Mouse (Mus musculus) hindbrain, embryonic 13.5 days (tissue): ENCODE measurements at regions not wholly inside any gene's neighbourhood (a gene's known extent, or its start where the extent isn't known, plus 50 kb on each side); places are given as distances from the start of the nearest gene placed in this dataset.

Source experiments
- ATAC-seq: fragments of 200-750 bp; cut with Nextera tagmentation; 2 replicates; pipeline ENCODE4 v1.8.0; 2017; ENCODE audit warnings: moderate TSS enrichment; ENCODE audit not compliant: low FRiP score
- H3K27ac ChIP-seq: fragments of 300-500 bp; sonication (generic); 2 replicates; pipeline ENCODE4 v1.5.1; 2015; ENCODE audit warnings: inconsistent platforms, mild to moderate bottlenecking, moderate library complexity
- H3K27me3 ChIP-seq: fragments of 300-500 bp; sonication (generic); 2 replicates; pipeline ENCODE4 v1.6.1; 2015; ENCODE audit warnings: mild to moderate bottlenecking, inconsistent platforms
- H3K36me3 ChIP-seq: fragments of 300-500 bp; sonication (generic); 2 replicates; pipeline ENCODE4 v1.6.1; 2015; ENCODE audit warnings: mild to moderate bottlenecking, inconsistent platforms
- H3K4me1 ChIP-seq: fragments of 300-500 bp; sonication (generic); replicated peaks from 2 replicates; pipeline ENCODE4 v1.6.1; 2015; ENCODE audit warnings: inconsistent platforms
- H3K4me2 ChIP-seq: fragments of 300-500 bp; sonication (generic); 2 replicates; pipeline ENCODE4 v1.6.1; 2015; ENCODE audit warnings: inconsistent platforms, mild to moderate bottlenecking, moderate library complexity
- H3K4me3 ChIP-seq: fragments of 300-500 bp; sonication (generic); 2 replicates; pipeline ENCODE4 v1.5.1; 2015; ENCODE audit warnings: mild to moderate bottlenecking, inconsistent platforms
- H3K9ac ChIP-seq: fragments of 300-500 bp; sonication (generic); 2 replicates; pipeline ENCODE4 v1.6.1; 2015; ENCODE audit warnings: mild to moderate bottlenecking, inconsistent platforms
- H3K9me3 ChIP-seq: fragments of 300-500 bp; sonication (generic); 2 replicates; pipeline ENCODE4 v1.6.1; 2016; ENCODE audit warnings: inconsistent platforms
- WGBS: fragments of 180-500 bp; shearing (Covaris S2); methylation state at CpG from one replicate; pipeline ENCODE4 v1.1.7; 2015; 5-methylcytosine and 5-hydroxymethylcytosine counted together

DNA sequence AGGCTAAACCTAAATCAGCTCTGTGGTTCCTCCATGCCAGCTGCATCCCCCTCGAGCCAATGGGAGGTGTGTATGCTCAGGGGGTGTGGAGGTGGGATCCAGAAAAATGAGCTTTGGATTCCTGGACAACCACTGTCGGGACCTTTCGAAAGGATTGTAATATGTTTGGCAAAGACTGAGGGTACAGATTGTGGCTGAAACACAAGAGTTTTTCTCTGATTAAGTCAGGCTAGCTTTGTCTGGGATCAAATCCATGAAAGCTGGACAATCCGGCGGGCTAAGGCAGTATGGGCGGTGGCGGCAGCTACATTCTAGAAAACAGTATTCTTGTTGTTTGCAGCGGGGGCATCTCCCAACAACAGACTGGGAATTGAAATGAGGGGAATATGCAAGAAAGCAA is 93.2 kb downstream of the 2410131K14Rik start:
- Histone ChIP-seq H3K4me3 (no peak overlapping the region), H3K4me1 (0 out of 2 replicates have a peak, but pooled peaks cover under 1% of the 10 kb centered on the region), H3K27ac (no peak overlapping the region), H3K9me3 (no peaks in the 10 kb centered on the region), H3K27me3 (0 out of 2 replicates have a peak, but pooled peaks cover under 1% of the 10 kb centered on the region), H3K4me2 (no peak overlapping the region), H3K36me3 (no peaks in the 10 kb centered on the region), H3K9ac (no peak overlapping the region)
- WGBS, result 91% methylated on average over 8 of the region's 8 CpGs
- no peak for ATAC-seq

DNA sequence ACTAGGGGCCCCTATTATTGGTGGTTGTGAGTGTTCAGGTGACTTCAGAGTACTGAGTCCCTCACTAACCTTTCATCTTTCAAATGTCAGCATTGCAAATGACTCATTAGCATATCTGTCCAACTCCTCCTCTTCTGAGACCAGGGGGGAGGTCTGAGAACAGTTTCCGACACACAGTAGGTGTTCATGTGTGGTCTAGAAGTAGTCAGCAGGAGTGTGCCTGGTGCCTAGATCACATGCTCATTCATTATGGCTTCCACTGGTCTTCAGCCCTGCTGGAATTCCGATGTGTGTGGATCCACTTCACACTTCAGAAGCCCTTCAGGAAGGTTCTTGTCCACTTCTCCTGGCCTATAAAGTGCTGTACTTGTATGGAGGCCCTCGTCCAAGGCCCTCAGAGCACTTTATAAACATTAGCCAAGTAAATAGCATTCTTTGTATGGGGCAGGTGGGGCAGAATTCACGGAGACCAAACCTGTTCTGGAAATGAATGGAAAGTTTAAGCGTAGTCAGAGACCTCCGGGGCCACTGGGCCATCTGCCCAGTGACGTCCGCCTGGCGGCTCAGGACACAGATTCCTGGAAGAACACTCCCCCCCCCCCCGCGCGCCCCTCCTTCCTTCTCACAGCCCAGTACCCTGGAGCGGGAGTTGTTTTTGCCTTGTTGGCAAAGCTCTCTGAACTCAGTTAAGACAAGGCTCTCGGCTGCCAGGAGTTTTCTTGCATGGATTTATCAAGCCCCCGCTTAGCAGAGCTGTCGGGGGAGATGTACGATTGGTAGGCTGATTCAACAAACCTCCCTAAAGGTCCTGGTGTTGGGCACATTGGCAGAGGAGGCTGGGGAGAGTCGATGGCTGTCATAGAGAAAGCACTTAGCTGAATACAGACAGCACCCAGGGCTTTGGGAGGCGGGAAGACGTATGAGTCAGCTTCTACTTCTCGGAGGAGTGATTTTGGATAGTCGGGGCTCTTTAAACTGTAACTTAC is 94.9 kb downstream of the 2410131K14Rik start:
- Histone ChIP-seq H3K27me3 (no peaks in the 10 kb centered on the region), H3K9ac (no peak overlapping the region), H3K36me3 (no peaks in the 10 kb centered on the region), H3K4me2 (no peak overlapping the region), H3K9me3 (no peaks in the 10 kb centered on the region), H3K27ac (no peak overlapping the region), H3K4me1 (peaks cover 18% of the 10 kb centered on the region), H3K4me3 (no peak overlapping the region)
- 57% methylated on average over 22 of the region's 22 CpGs for WGBS
- no peak for ATAC-seq

GRCm38 (mm10) chr5:118343444-118344320 is 98.7 kb downstream of the 2410131K14Rik start:
- no peaks in the 10 kb centered on the region for H3K27me3 ChIP-seq
- no peaks in the 10 kb centered on the region for H3K36me3 ChIP-seq
- no peak overlapping the region; the same call in 1 of the 2 replicates for H3K27ac ChIP-seq
- no peak overlapping the region for H3K4me3 ChIP-seq
- H3K9me3 ChIP-seq, result no peaks in the 10 kb centered on the region
- peak overlapping the region; percentile 56 for H3K9ac ChIP-seq
- 18% methylated on average over 19 of the region's 19 CpGs for WGBS
- peaks cover 21% of the 10 kb centered on the region for H3K4me1 ChIP-seq
- ATAC-seq, result no peak
- 0 out of 2 replicates have a peak overlapping the region, but pooled peaks have one; percentile 8 for H3K4me2 ChIP-seq

DNA sequence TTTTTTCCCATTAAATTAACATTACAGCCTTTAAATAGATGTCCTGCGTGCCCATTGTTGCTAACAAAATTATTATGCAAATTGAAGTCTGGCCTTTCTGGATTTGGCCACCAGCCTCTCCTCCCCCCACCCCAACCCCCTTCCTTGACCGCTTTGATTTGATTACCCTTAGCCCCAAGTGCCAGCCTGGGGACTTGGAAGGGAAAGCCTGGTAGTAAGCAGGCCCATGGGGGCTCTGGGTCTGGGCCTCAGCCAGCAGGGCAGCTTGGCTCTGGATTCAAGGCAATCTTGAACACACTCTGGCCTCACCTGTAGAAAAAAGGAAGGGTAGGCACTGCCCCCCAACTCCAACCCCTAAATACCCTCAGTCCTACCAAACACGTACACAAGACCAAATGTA is 100.2 kb downstream of the 2410131K14Rik start:
- Histone ChIP-seq H3K9me3 (no peaks in the 10 kb centered on the region), H3K9ac (no peak overlapping the region), H3K4me1 (peaks cover 21% of the 10 kb centered on the region), H3K4me2 (no peak overlapping the region), H3K27me3 (no peaks in the 10 kb centered on the region), H3K4me3 (no peak overlapping the region), H3K36me3 (no peaks in the 10 kb centered on the region), H3K27ac (no peak overlapping the region)
- ATAC-seq, result no peak
- 41% methylated on average over 3 of the region's 3 CpGs for WGBS

DNA sequence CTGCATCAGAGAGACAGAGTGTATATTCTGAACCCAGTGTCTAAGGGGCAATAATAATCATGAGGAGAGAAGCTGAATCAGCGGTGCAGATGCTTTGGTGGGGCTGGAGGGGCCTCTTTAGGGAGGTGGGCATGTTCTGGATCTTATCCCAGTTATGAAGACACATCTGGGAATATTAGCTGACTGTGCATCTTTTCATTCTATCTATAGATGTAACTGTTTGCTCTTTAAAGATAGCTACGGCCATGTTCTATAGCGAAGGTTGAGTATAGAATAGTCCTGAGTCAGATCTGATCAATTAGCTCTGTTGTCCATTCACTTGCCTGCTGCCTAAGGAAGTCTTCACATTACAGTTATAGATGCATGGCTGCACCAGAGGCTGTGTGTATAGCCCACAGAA is 104.0 kb downstream of the 2410131K14Rik start:
- Histone ChIP-seq H3K36me3 (no peaks in the 10 kb centered on the region), H3K9ac (no peak overlapping the region), H3K27me3 (no peaks in the 10 kb centered on the region), H3K4me2 (no peak overlapping the region), H3K4me3 (no peak overlapping the region), H3K4me1 (peaks cover 17% of the 10 kb centered on the region), H3K9me3 (0 out of 2 replicates have a peak, but pooled peaks cover 3% of the 10 kb centered on the region), H3K27ac (no peak overlapping the region)
- WGBS, result 94% methylated on average over 3 of the region's 3 CpGs
- no peak for ATAC-seq

DNA sequence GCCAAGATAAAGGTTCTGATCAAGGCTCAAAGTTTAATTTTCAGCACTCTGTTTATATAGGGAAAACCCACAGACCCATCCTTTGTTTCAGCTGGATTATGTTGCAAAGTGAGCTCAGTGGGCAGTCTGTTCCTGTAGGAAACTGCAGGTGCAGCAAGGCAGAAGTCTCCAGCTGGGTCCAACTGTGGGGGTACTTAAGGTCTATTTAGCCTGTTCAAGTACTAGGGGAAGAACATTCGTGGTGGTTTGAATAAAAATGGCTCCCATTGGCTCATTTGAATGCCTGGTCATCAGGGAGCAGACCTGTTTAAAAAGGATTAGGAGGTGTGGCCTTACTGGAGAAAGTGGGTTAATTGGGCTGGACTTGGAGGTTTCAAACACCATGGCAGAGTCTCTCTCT is 106.3 kb downstream of the 2410131K14Rik start:
- WGBS, result 33% methylated on average over 1 of the region's 1 CpGs
- no peak overlapping the region for H3K4me3 ChIP-seq
- H3K4me2 ChIP-seq, result no peak overlapping the region
- no peaks in the 10 kb centered on the region for H3K36me3 ChIP-seq
- no peak for ATAC-seq
- H3K27ac ChIP-seq, result no peak overlapping the region
- H3K27me3 ChIP-seq, result no peaks in the 10 kb centered on the region
- H3K9me3 ChIP-seq, result 0 out of 2 replicates have a peak, but pooled peaks cover 3% of the 10 kb centered on the region
- H3K9ac ChIP-seq, result no peak overlapping the region
- peaks cover 22% of the 10 kb centered on the region for H3K4me1 ChIP-seq

- Histone ChIP-seq H3K4me2 (no peak overlapping the region), H3K4me3 (no peak overlapping the region), H3K9ac (no peak overlapping the region), H3K36me3 (no peaks in the 10 kb centered on the region), H3K27me3 (no peaks in the 10 kb centered on the region), H3K4me1 (peaks cover 23% of the 10 kb centered on the region), H3K9me3 (0 out of 2 replicates have a peak, but pooled peaks cover 3% of the 10 kb centered on the region), H3K27ac (no peak overlapping the region)
- WGBS, result 90% methylated on average over 4 of the region's 4 CpGs
- ATAC-seq, result no peak
These were observed 107.1 kb downstream of the 2410131K14Rik start for GRCm38 (mm10) chr5:118352142-118352541.

DNA sequence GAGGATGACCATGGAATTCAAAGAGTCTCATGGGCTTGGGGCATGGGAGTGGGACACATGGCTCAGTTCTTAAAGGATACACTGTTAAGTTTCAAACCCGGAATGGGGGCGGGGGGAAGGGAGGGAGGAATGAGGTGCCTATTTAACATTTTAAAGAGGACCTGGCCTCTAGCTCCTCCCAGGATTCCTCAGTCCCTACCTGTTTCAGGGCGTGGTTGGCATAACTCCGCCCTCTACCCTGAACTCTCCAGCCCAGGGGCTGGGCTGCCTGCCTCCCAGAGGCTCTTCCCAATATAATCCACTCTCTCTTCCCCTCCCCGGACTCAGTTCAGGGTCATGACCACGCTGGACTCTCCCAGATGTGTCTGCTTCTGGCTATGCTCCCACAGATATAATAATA is 108.0 kb downstream of the 2410131K14Rik start:
- no peaks in the 10 kb centered on the region for H3K27me3 ChIP-seq
- H3K4me3 ChIP-seq, result no peak overlapping the region
- H3K9ac ChIP-seq, result no peak overlapping the region
- no peak for ATAC-seq
- 0 out of 2 replicates have a peak, but pooled peaks cover 3% of the 10 kb centered on the region for H3K9me3 ChIP-seq
- no peaks in the 10 kb centered on the region for H3K36me3 ChIP-seq
- 54% methylated on average over 6 of the region's 6 CpGs for WGBS
- H3K4me2 ChIP-seq, result no peak overlapping the region
- H3K4me1 ChIP-seq, result peaks cover 23% of the 10 kb centered on the region
- H3K27ac ChIP-seq, result no peak overlapping the region

- Histone ChIP-seq H3K4me3 (no peak overlapping the region), H3K4me1 (peaks cover 23% of the 10 kb centered on the region), H3K9ac (no peak overlapping the region), H3K36me3 (no peaks in the 10 kb centered on the region), H3K27ac (no peak overlapping the region), H3K4me2 (no peak overlapping the region), H3K9me3 (0 out of 2 replicates have a peak, but pooled peaks cover 3% of the 10 kb centered on the region), H3K27me3 (no peaks in the 10 kb centered on the region)
- no peak for ATAC-seq
- WGBS, result 27% methylated on average over 9 of the region's 9 CpGs
These were observed 108.7 kb downstream of the 2410131K14Rik start for GRCm38 (mm10) chr5:118353689-118354088.

DNA sequence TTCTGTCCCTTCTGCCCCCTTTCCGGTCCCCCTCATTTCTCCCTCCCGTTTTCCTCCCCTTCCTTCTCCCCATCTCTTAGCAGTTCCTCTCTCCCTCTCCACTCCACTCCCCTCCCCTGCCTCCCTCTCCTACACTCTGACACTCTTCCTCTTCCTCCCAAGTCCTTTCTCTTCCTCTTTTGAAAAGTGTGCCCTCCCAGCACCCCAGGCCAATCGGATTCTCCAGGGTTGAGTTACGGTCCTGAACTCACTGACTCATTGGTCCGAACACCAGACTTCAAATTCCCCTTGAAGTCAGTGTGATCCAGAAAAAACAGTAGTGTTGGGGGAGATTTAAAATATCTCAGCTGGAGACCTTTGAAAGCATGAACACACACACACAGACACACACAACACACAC is 109.1 kb downstream of the 2410131K14Rik start:
- Histone ChIP-seq H3K4me2 (no peak overlapping the region), H3K9me3 (0 out of 2 replicates have a peak, but pooled peaks cover 3% of the 10 kb centered on the region), H3K27me3 (no peaks in the 10 kb centered on the region), H3K27ac (no peak overlapping the region), H3K4me1 (peaks cover 23% of the 10 kb centered on the region), H3K4me3 (no peak overlapping the region), H3K36me3 (no peaks in the 10 kb centered on the region), H3K9ac (no peak overlapping the region)
- WGBS, result 34% methylated on average over 5 of the region's 5 CpGs
- no peak for ATAC-seq

DNA sequence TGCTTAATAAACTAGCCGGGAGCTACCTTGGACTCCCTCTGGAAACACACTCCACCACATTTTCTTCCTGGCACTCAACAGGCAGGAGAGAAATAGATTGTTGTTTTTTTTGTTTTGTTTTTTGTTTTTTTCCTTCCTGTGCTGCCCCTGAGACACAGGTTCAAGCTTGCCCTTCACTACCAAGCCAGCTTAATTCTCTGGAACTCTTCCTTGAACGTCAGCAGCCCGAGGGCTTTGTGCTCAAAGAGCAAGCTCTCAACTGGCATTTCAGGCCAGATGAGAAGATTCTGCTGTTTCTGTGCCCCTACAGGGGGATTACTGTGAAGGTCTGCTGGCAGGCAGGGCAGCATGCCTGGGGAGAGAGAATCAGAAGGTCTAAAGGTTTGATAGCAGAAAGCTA is 109.8 kb downstream of the 2410131K14Rik start:
- H3K27me3 ChIP-seq, result no peaks in the 10 kb centered on the region
- ATAC-seq, result no peak
- 42% methylated on average over 3 of the region's 3 CpGs for WGBS

GRCm38 (mm10) chr5:118355287-118355686 is 110.3 kb downstream of the 2410131K14Rik start:
- 0 out of 2 replicates have a peak, but pooled peaks cover 3% of the 10 kb centered on the region for H3K9me3 ChIP-seq
- 0 out of 2 replicates have a peak overlapping the region, but pooled peaks have one; percentile 5 for H3K27ac ChIP-seq
- H3K9ac ChIP-seq, result no peak overlapping the region
- no peaks in the 10 kb centered on the region for H3K27me3 ChIP-seq
- no peak for ATAC-seq
- no peak overlapping the region for H3K4me3 ChIP-seq
- H3K4me1 ChIP-seq, result peaks cover 26% of the 10 kb centered on the region
- no peak overlapping the region for H3K4me2 ChIP-seq
- H3K36me3 ChIP-seq, result no peaks in the 10 kb centered on the region
- WGBS, result 70% methylated on average over 5 of the region's 5 CpGs

More for the DNA sequence above, 109.8 kb downstream of the 2410131K14Rik start:
- no peak overlapping the region for H3K9ac ChIP-seq
- peaks cover 23% of the 10 kb centered on the region for H3K4me1 ChIP-seq
- no peak overlapping the region for H3K4me3 ChIP-seq
- H3K27ac ChIP-seq, result no peak overlapping the region
- H3K9me3 ChIP-seq, result 0 out of 2 replicates have a peak, but pooled peaks cover 3% of the 10 kb centered on the region
- no peak overlapping the region for H3K4me2 ChIP-seq
- no peaks in the 10 kb centered on the region for H3K36me3 ChIP-seq
